Mouse (Mus musculus): Measurements from ENCODE around the gene Smtn. TPM values are rescaled to one million over a fixed set of nuclear protein-coding genes. Genes with fewer than 3 reads are reported as not detected.

Gene Smtn
- polyA plus RNA-seq, 1 experiment from 2014 or later, result 109 TPM

DNA sequence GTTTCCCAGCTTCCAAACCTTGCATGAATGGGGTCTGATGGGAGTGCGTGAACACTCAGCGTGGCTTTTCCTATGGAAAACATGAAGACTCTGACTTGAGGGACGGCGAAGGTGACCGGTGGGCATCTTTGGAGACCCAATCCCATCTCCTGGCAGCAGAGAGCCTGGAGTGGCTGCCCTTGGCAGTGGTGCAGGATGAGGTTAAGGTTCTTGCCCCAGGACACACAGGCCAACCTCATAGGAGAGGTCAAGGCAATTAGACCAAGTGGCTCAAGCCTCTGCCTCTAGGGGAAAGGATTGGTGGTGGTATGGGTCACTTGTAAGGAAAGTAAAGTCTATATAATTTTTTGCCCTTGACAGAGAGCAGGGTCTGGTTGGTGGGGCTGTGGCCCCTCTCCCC is 4.3 kb downstream of the Smtn start:
- H3K4me3 ChIP-seq (ENCODE audit: low read depth, low read length), result peak overlapping the region; percentile 39
- peaks cover 25% of the 10 kb centered on the region for H3K4me1 ChIP-seq (ENCODE audit: control insufficient read depth, insufficient read depth, low read length)
- peak overlapping the region; percentile 95 for H3K27ac ChIP-seq (ENCODE audit: low read length)
- WGBS, result 41% methylated on average over 5 of the region's 5 CpGs
- peak overlapping the region; percentile 54 for H3K9ac ChIP-seq (replicated peaks; ENCODE audit: low read depth, low read length)
- H3K9me3 ChIP-seq (ENCODE audit: control insufficient read depth, low read depth, low read length), result no peaks in the 10 kb centered on the region
- no peak for ATAC-seq (ENCODE audit: insufficient number of reproducible peaks, insufficient read depth, low FRiP score, low read depth)
- H3K4me2 ChIP-seq (replicated peaks; ENCODE audit: low read depth, low read length), result peak overlapping the region; percentile 70
- peaks cover 32% of the 10 kb centered on the region for H3K36me3 ChIP-seq (ENCODE audit: control insufficient read depth, insufficient read depth, low read length)
- no peaks in the 10 kb centered on the region for H3K27me3 ChIP-seq (ENCODE audit: control insufficient read depth, insufficient read depth, low read length)

DNA sequence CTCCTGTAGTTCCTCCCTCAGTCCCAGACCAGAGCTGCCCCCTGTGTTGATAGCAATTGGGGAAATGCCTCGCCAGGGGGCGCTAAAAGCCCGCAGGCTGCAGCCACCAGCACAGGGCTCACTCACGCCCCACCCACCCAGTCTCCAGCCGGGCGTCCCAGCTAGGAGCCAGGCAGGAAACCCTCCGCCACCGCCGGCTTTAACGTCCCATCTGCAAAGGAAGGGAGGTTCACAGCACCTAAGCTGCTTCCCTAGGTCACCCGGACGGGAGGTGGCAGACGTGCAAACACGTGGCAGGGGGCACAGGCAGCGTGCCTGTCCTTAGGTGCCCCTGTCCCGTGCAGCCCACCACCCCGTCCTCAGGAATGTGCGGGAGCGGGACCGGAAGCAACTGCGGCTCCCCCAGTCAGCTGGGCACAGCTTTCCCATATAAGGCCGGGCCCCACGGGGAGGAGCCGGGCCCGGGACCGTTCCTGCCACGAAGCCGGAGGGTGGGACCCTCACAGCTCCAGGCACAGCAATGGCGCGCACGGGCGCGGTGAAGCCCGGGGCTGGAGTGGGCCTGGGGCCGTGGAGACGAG is 4.9 kb downstream of the Smtn start:
- WGBS, result under 1% methylated on average over 36 of the region's 36 CpGs
- Histone ChIP-seq H3K4me1 (ENCODE audit: control insufficient read depth, insufficient read depth, low read length) (peaks cover 25% of the 10 kb centered on the region), H3K27ac (ENCODE audit: low read length) (peak overlapping the region; percentile 95), H3K36me3 (ENCODE audit: control insufficient read depth, insufficient read depth, low read length) (peaks cover 37% of the 10 kb centered on the region), H3K27me3 (ENCODE audit: control insufficient read depth, insufficient read depth, low read length) (no peaks in the 10 kb centered on the region), H3K4me3 (ENCODE audit: low read depth, low read length) (peak overlapping the region; percentile 39), H3K9ac (replicated peaks; ENCODE audit: low read depth, low read length) (peak overlapping the region; percentile 54), H3K4me2 (replicated peaks; ENCODE audit: low read depth, low read length) (peak overlapping the region; percentile 70), H3K9me3 (ENCODE audit: control insufficient read depth, low read depth, low read length) (no peaks in the 10 kb centered on the region)
- ATAC-seq (ENCODE audit: insufficient number of reproducible peaks, insufficient read depth, low FRiP score, low read depth), result peak; percentile 84

DNA sequence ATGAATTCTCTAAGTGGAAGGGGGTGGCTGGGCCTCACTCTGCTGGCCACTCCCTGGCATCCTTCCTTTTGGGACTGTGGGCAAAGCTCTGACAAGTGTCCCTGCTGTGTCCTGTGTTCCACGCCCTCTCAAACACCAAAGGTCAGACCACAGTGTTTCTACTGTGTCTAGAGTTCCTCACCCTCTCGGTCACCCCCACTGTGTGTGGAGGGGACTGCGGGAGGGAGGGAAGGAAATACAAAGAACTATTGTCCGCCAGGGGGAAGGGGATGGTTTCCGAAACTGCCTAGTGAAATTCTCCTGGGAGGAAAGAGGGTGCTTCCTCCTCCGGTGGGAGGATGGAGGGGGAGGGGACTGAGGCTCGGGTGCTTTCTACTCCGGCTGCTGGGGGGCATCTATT is 5.5 kb downstream of the Smtn start:
- Histone ChIP-seq H3K4me2 (replicated peaks; ENCODE audit: low read depth, low read length) (peak overlapping the region; percentile 70), H3K27ac (ENCODE audit: low read length) (peak overlapping the region; percentile 95), H3K4me3 (ENCODE audit: low read depth, low read length) (peak overlapping the region; percentile 39; the same call in 1 of the 2 replicates), H3K9ac (replicated peaks; ENCODE audit: low read depth, low read length) (peak overlapping the region; percentile 19; the same call in 1 of the 2 replicates), H3K27me3 (ENCODE audit: control insufficient read depth, insufficient read depth, low read length) (no peaks in the 10 kb centered on the region), H3K36me3 (ENCODE audit: control insufficient read depth, insufficient read depth, low read length) (peaks cover 43% of the 10 kb centered on the region), H3K9me3 (ENCODE audit: control insufficient read depth, low read depth, low read length) (no peaks in the 10 kb centered on the region), H3K4me1 (ENCODE audit: control insufficient read depth, insufficient read depth, low read length) (peaks cover 25% of the 10 kb centered on the region)
- no peak for ATAC-seq (ENCODE audit: insufficient number of reproducible peaks, insufficient read depth, low FRiP score, low read depth)
- 25% methylated on average over 8 of the region's 8 CpGs for WGBS

DNA sequence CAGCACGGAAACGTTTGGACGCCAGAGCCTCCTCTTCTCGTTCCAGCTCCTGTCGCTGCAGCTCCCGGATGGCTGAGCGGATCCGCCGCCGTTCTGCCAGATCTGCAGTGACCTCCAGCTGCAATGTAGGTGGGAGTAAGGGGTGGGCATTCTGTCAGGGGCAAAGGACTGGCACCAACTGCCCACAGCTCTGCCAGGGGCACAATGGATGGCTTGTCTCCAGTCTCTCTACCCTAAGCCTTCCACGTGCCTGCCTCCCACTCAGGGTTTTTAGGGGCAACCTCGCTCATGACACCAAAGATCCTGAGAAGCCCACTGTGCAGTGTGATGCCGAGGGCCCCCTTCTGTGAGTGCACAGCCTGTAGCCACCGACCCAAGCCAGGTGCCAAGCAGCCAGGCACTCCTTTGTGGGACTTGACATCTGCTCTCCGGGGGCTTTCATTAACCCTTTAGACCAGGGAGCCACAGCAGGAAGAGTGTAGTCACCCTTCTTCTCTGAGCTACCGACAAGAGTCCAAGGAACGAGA is 6.9 kb downstream of the Smtn start:
- H3K4me1 ChIP-seq (ENCODE audit: control insufficient read depth, insufficient read depth, low read length), result peaks cover 25% of the 10 kb centered on the region
- no peak overlapping the region for H3K9ac ChIP-seq (replicated peaks; ENCODE audit: low read depth, low read length)
- H3K4me2 ChIP-seq (replicated peaks; ENCODE audit: low read depth, low read length), result no peak overlapping the region
- no peaks in the 10 kb centered on the region for H3K9me3 ChIP-seq (ENCODE audit: control insufficient read depth, low read depth, low read length)
- peaks cover 58% of the 10 kb centered on the region for H3K36me3 ChIP-seq (ENCODE audit: control insufficient read depth, insufficient read depth, low read length)
- WGBS, result 88% methylated on average over 17 of the region's 17 CpGs
- no peak for ATAC-seq (ENCODE audit: insufficient number of reproducible peaks, insufficient read depth, low FRiP score, low read depth)
- H3K4me3 ChIP-seq (ENCODE audit: low read depth, low read length), result no peak overlapping the region
- no peaks in the 10 kb centered on the region for H3K27me3 ChIP-seq (ENCODE audit: control insufficient read depth, insufficient read depth, low read length)
- H3K27ac ChIP-seq (ENCODE audit: low read length), result no peak overlapping the region

DNA sequence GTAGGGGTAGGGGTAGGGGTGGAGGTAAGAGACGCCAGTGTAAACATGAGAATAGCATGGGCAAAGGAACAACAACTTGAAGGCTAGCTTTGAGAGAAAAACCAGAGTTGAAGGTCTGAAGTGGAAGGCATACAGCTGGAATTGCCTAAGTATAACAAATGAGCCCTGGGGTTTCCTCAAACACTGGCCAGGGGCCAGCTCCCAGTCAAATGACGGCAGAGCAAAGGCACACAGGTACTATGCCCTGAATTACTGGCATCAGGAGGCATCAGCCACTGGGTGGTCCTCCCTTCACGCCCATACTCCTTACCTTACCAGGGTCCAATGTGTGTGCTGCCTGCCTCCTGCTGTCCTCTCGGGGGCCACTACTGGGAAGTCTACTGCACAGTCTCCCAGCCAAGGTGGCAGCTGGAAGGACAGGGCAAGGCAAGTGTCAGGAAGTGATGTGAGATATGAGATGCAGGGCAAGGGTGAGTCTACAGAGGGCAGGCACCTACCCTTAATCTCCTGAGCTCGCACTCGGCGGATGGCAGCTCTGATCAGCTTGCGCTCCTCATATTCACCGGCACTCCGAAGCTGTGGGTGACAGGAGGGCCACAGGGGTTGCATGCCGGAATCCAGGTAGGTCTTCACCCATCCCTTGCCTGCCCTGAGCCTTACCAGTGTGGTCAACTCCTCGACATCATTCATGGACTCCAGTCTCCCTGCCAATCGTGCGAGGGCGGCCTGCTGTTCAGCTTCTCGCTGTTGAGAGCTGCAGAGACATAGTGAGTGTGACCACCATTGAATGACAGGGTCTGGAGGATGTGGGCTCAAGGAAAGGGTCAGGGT is 8.1 kb downstream of the Smtn start:
- Histone ChIP-seq H3K36me3 (ENCODE audit: control insufficient read depth, insufficient read depth, low read length) (peaks cover 69% of the 10 kb centered on the region), H3K27me3 (ENCODE audit: control insufficient read depth, insufficient read depth, low read length) (no peaks in the 10 kb centered on the region), H3K4me2 (replicated peaks; ENCODE audit: low read depth, low read length) (no peak overlapping the region), H3K9me3 (ENCODE audit: control insufficient read depth, low read depth, low read length) (no peaks in the 10 kb centered on the region), H3K4me3 (ENCODE audit: low read depth, low read length) (no peak overlapping the region), H3K4me1 (ENCODE audit: control insufficient read depth, insufficient read depth, low read length) (peaks cover 18% of the 10 kb centered on the region), H3K9ac (replicated peaks; ENCODE audit: low read depth, low read length) (no peak overlapping the region), H3K27ac (ENCODE audit: low read length) (no peak overlapping the region)
- 85% methylated on average over 16 of the region's 16 CpGs for WGBS
- ATAC-seq (ENCODE audit: insufficient number of reproducible peaks, insufficient read depth, low FRiP score, low read depth), result no peak

DNA sequence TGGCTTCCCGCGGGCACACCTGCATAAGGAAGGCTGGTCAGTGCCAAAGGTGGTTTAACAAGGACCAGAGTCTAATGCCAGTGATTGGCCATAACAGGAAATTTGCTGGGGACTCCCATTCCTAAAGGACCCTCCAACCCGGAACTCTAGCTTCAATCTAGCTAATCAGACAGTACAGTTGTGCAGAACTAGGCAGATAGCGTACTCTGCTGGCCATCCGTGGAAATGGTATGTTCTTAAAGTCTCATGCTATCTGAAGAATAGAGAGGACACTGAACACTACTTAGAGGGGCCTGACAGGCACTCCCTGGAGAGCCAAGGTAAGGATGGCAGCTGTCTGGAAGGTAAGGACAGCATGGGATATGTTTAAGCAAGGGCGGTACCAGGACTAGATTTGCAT is 8.8 kb downstream of the Smtn start:
- 84% methylated on average over 6 of the region's 6 CpGs for WGBS
- H3K36me3 ChIP-seq (ENCODE audit: control insufficient read depth, insufficient read depth, low read length), result peaks cover 74% of the 10 kb centered on the region

DNA sequence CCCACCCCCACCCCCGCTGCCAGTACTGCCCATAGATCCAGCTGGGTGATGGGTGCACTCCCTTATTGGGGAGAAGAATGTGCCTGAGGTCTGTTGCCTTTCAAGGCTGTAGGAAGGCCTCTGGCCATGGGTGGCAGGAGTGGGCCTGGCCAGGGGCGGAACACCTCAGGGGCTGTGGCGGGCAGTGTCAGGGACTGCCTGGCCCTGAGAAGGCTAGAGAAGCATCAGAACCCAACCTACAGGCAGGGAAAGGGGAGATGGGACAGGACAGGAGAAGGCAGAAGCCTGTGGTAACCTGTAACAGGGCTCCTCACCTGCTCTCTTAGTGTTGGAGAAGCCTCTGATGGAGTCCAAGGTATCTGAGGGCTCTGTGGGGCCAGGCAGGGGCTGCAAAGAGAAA is 9.7 kb downstream of the Smtn start:
- ATAC-seq (ENCODE audit: insufficient number of reproducible peaks, insufficient read depth, low FRiP score, low read depth), result no peak
- peaks cover 83% of the 10 kb centered on the region for H3K36me3 ChIP-seq (ENCODE audit: control insufficient read depth, insufficient read depth, low read length)
- H3K27ac ChIP-seq (ENCODE audit: low read length), result no peak overlapping the region
- no peak overlapping the region for H3K4me2 ChIP-seq (replicated peaks; ENCODE audit: low read depth, low read length)
- no peak overlapping the region for H3K9ac ChIP-seq (replicated peaks; ENCODE audit: low read depth, low read length)
- H3K4me1 ChIP-seq (ENCODE audit: control insufficient read depth, insufficient read depth, low read length), result peaks cover 5% of the 10 kb centered on the region; the same call in 1 of the 2 replicates
- no peaks in the 10 kb centered on the region for H3K9me3 ChIP-seq (ENCODE audit: control insufficient read depth, low read depth, low read length)
- 89% methylated on average over 3 of the region's 3 CpGs for WGBS
- H3K4me3 ChIP-seq (ENCODE audit: low read depth, low read length), result no peak overlapping the region
- no peaks in the 10 kb centered on the region for H3K27me3 ChIP-seq (ENCODE audit: control insufficient read depth, insufficient read depth, low read length)

More for the DNA sequence above, 8.8 kb downstream of the Smtn start:
- no peak for ATAC-seq (ENCODE audit: insufficient number of reproducible peaks, insufficient read depth, low FRiP score, low read depth)
- no peak overlapping the region for H3K4me3 ChIP-seq (ENCODE audit: low read depth, low read length)
- H3K27ac ChIP-seq (ENCODE audit: low read length), result no peak overlapping the region
- H3K4me2 ChIP-seq (replicated peaks; ENCODE audit: low read depth, low read length), result no peak overlapping the region
- H3K27me3 ChIP-seq (ENCODE audit: control insufficient read depth, insufficient read depth, low read length), result no peaks in the 10 kb centered on the region
- peaks cover 11% of the 10 kb centered on the region for H3K4me1 ChIP-seq (ENCODE audit: control insufficient read depth, insufficient read depth, low read length)
- no peak overlapping the region for H3K9ac ChIP-seq (replicated peaks; ENCODE audit: low read depth, low read length)
- H3K9me3 ChIP-seq (ENCODE audit: control insufficient read depth, low read depth, low read length), result no peaks in the 10 kb centered on the region

DNA sequence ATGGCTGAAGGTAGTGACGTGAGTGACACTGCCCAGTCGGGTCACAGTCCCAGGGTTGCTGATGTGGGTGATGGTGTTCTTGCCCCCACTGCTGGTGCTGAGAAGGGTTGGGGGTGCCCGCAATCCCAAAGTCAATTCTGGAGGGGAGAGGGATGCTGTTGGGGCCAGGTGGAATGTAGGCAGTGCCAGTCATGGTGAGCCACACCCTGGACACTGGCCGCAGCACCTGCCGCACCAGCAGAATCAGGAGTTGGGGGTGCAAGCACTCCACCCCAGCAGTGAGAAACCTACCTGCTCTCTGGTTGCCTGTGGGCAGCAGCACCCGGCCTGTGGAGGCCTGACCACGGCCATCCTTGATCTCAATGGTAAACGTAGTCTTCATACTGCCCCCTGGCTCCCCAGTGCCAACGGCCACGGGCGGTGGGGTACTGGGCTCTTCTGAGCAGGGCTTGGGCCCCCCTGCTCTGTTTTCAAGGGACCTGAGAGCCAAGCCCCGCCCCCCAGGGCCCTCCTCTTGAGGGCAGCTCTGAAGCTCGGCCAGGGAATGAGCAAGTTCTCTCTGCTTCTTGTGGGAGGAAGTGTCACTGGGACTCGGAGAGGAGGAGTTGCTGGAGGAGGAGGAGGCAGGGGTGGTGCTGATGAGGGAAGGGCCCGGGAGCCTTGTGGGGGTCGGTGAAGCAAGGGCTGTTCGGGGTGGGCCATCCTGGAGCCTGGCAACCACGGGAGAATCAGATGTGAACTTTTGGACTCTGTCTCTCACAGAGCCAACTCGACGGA is 10.7 kb downstream of the Smtn start:
- H3K27me3 ChIP-seq (ENCODE audit: control insufficient read depth, insufficient read depth, low read length), result no peaks in the 10 kb centered on the region
- H3K9ac ChIP-seq (replicated peaks; ENCODE audit: low read depth, low read length), result no peak overlapping the region
- 81% methylated on average over 20 of the region's 20 CpGs for WGBS
- peaks cover 93% of the 10 kb centered on the region for H3K36me3 ChIP-seq (ENCODE audit: control insufficient read depth, insufficient read depth, low read length)
- no peak overlapping the region for H3K4me2 ChIP-seq (replicated peaks; ENCODE audit: low read depth, low read length)
- no peaks in the 10 kb centered on the region for H3K4me1 ChIP-seq (ENCODE audit: control insufficient read depth, insufficient read depth, low read length)
- no peak overlapping the region for H3K27ac ChIP-seq (ENCODE audit: low read length)
- no peak overlapping the region for H3K4me3 ChIP-seq (ENCODE audit: low read depth, low read length)
- H3K9me3 ChIP-seq (ENCODE audit: control insufficient read depth, low read depth, low read length), result no peaks in the 10 kb centered on the region
- ATAC-seq (ENCODE audit: insufficient number of reproducible peaks, insufficient read depth, low FRiP score, low read depth), result no peak
